Mouse (Mus musculus) layer of hippocampus, adult 8-10 months (tissue): ENCODE results near the gene Megf8. TPM values are rescaled to one million over a fixed set of nuclear protein-coding genes. Genes with fewer than 3 reads are reported as not detected.
"Not testable (repeated sequence)": the region's sequence is repeated elsewhere in the genome, so short reads cannot be mapped to it uniquely, and the experiment has no call there.

Experiments
- DNase-seq, 2 experiments: peaks; one replicate each; pipeline ENCODE4 v3.0.0; 2022; ENCODE audit warnings: low spot score in 2 of 2
- total RNA-seq, 4 experiments: library from RNA; stranded (reverse); gene quantifications; 2 replicates each; pipeline ENCODE4 v1.2.4; 2022

Megf8 gene
- total RNA-seq, 4 experiments from 2014 or later, result 90.3 to 107 (median 97.0) TPM

DNA sequence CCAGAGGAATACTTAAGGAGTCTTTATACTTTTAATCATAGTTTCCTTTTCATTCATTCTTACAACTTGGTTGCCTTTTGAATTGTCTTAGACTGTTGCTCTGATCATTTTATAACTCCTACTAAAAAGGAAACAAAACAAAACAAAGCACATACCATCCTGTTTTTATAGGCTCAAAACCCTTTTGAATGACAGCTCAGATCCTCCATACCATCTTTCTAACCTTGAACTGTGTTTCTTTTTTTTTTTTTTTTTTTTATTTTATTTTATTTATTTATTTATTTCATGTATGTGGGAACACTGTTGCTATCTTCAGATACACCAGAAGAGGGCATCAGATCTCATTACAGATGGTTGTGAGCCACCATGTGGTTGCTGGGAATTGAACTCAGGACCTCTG lies 82.1 kb downstream of the Megf8 start:
- DNase-seq, result not testable (repeated sequence)

- DNase-seq, result no peak
These were observed 84.6 kb downstream of the Megf8 start for GRCm38 (mm10) chr7:25401551-25401950.

- no peak for DNase-seq
These were observed 85.0 kb downstream of the Megf8 start for GRCm38 (mm10) chr7:25401986-25402385.

DNA sequence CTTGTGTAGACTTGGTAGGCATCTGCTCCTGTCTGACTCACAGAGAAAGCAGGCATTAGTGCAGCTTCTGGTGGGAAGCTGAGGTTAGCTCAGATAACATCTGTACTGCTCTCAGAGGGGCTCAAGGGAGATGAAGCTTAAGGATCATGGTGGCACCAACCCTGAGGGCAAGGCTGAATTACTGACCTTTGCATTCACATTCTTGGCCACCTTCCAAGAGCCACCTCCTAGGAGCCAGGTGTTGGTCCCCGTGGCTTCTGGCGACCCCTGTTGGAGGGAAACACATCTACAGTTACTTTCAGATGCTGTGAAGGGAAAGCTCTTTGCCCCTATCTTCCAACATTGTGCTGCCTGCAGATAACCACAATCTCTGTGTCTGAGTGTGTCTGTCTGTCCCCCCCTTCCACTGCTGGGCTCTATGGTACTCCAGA lies 85.7 kb downstream of the Megf8 start:
- no peak for DNase-seq

DNA sequence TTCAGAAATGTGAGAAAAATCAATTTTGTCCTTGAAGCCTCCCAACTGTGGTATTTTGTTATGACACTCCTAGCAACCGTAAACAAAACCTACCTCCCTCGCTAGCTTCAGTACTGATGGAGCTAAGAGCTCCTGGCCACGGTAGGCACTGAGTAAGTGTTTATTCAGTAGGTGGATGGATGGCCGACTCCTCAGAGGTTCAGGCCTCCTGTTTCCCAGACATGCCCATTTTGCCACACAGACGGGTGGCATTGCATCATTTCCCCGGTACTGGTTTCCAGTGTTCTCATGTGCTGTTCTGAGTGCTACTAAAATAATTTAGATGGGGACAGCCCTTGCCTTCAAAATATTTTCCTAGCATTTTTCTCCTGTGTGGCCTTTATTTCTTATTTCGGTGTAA lies 89.5 kb downstream of the Megf8 start:
- DNase-seq, result no peak

DNA sequence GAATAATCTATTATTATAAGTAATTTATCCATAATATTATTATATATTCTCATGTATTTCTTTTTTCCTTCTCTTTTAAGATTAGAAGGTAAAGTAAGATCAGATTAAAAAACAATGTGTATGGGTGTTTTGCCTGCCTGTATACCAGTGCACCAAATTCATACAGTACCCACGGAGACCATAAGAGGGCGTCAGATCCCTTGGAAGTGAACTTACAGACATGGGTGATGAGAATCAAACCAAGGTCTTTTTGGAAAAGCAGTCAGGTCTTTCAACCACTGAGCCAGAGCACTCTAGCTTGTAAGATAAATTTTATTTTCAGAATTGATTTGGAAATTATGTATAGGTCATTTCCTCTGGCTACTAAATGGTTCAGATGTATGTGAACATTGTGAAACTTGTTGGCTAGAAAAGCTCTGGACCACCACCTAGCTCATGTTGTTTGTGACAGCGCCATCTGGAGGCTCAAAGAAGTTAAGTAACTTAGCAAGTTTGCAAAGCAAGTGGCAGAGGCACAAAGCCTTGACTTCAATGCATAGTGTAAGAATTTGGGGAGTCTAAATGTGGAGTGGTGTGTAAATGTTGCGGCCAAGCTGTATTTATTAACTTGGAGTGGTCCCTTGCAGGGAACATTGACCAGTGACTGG lies 92.3 kb downstream of the Megf8 start:
- no peak for DNase-seq

DNA sequence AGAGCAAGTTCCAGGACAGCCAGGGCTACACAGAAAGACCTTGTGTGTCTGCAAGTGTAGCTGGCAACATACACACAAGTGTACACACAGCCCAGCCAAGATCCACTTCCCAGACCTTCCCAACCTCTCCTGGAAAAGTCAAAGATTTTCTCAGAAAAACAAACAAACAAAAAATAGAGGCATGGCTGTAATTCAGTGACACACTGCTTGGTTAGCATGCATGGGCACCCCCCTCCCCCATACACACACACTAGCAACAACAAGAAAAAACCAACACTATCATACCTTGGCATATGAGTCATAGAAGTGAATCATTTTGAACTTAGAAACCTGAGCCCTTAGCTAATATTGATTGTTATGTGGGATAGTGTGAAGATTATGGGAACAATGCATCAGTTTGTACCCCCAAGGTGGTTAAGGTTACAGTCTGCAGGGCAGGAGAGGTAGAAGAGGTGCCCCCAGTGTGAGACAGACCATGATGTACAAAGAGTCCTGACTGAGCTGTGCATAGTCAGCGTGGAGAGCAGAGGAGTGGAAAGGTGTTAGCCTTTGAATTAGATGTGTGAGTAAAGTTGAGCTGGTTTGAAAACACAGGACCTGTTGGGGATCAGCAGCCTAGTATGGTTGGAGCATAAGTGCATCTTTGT lies 94.1 kb downstream of the Megf8 start:
- DNase-seq, result no peak

DNA sequence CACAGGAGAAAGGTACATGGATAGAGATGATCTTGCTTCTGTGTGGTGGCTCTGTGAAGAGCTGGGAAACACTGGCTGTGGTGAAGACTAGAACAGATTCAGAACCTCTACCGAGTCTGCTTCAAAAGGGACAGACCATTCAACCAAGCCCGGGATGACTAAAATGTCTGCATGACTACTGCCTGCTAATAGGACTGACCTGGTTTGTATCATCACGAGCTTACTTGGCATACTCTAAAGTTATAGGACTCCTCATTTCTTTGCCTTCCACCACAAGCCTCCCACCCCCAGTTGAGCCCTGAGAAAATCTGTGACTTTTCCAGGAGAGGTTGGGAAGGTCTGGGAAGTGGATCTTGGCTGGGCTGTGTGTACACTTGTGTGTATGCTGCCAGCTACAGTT lies 94.9 kb downstream of the Megf8 start:
- no peak for DNase-seq

DNA sequence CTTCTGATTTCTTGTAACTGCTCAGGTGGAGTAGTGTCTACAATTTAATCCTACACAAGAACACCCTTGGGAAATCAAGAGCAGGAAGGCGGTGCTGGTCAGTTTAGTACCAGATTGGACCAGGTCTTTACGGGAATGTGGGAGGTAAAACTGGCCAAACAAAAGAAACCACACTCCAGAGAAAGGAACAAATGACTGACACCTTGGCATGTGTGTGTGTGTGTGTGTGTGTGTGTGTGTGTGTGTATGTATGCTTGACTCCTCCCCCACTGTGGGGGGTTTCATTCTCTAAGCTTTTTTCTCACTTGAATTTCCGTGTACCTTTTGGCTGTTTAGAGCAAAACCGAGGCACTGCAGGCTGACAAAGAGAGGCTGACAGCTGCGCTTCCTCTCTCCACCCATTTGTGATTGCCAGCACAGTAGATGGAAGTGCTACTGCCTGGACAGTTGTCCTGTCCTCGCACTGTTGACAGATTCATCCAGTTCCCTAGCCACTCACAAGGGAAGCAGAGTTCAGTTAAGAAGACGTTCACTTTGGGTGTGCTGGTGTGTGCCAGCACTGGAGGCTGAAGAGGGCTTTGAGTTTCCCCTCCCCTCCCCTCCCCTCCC lies 96.0 kb downstream of the Megf8 start, which contains the start of gene Cxcl17:
Gene Cxcl17 (minus strand): TSS at position 54 of the 609 bp plus-strand sequence.
- no peak for DNase-seq

Other genes with a start within 250 kb of the Megf8 start
- gene Grik5, start 244.8 kb upstream of the Megf8 start, total RNA-seq, result 100 to 1,000 TPM; 206 to 235 (median 220) TPM
- gene Zfp574, start 244.6 kb upstream of the Megf8 start, total RNA-seq, result 10 to 100 TPM; 28.0 to 31.0 (median 29.6) TPM
- gene Pou2f2, start 137.4 kb upstream of the Megf8 start, total RNA-seq, result 10 to 100 TPM in 3 of 4 experiments, 1 to 10 TPM in 1; 8.9 to 14.3 (median 11.7) TPM
- 10 to 100 TPM; 22.0 to 28.9 (median 26.5) TPM for gene Dedd2, start 96.5 kb upstream of the Megf8 start, total RNA-seq
- 10 to 100 TPM; 11.2 to 12.5 (median 11.7) TPM for gene Zfp526, start 95.7 kb upstream of the Megf8 start, total RNA-seq
- gene Gsk3a, start 79.3 kb upstream of the Megf8 start, total RNA-seq, result 100 to 1,000 TPM; 198 to 216 (median 204) TPM
- gene Erf, start 66.4 kb upstream of the Megf8 start, total RNA-seq, result 10 to 100 TPM; 39.0 to 61.0 (median 49.4) TPM
- gene Cic, start 49.5 kb upstream of the Megf8 start, total RNA-seq, result 100 to 1,000 TPM; 196 to 252 (median 228) TPM
- gene Pafah1b3, start 19.2 kb upstream of the Megf8 start, total RNA-seq, result 10 to 100 TPM; 25.2 to 28.9 (median 27.9) TPM
- gene Prr19, start 15.8 kb upstream of the Megf8 start, total RNA-seq, result under 1 TPM in 1 of 4 experiments, not detected in 3; 0.25 TPM
- gene Tmem145, start 11.1 kb upstream of the Megf8 start, total RNA-seq, result 10 to 100 TPM; 28.7 to 36.7 (median 33.4) TPM
- under 1 TPM in 1 of 4 experiments, not detected in 3; 0.73 TPM for gene Cnfn, start 52.6 kb downstream of the Megf8 start, total RNA-seq
- 10 to 100 TPM in 1 of 4 experiments, 1 to 10 TPM in 3; 7.1 to 10.3 (median 9.0) TPM for gene Lipe, start 81.5 kb downstream of the Megf8 start, total RNA-seq
- not detected for gene Cxcl17, start 95.7 kb downstream of the Megf8 start, total RNA-seq
- gene Ceacam1, start 160.4 kb downstream of the Megf8 start, total RNA-seq, result 1 to 10 TPM; 2.3 to 5.1 (median 2.8) TPM
- 1 to 10 TPM in 1 of 4 experiments, under 1 TPM in 3; 0.27 to 1.1 (median 0.37) TPM for gene Ceacam2, start 222.7 kb downstream of the Megf8 start, total RNA-seq